Mouse (Mus musculus): ENCODE data around the gene Rgl1.

DNA sequence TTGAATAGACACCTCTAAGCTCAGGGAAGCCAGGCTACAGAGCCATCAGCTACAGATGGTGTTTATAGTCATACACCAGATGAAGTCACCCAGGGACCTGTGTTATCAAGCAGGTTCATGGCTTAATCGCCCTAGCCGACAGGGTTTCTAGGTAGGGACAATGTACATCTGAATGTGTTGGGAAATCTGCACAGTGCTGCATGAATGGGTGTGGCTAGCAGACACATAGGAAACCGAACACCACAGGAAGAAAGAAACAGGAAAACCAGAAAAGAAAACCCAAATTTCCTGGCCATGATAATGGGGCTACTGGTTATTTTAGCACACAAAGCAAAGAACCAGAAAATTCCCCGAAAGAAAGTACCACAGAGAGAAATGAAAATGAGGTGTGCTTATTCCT lies 45.2 kb downstream of the Rgl1 start:
- TF ChIP-seq POLR2A (IDR thresholded peaks at IDR 0.05; ENCODE audit: control insufficient read depth, extremely low read depth, insufficient read depth, low read length, poor library complexity) (no peak), CTCF (IDR thresholded peaks at IDR 0.05; ENCODE audit: borderline replicate concordance, control insufficient read depth, extremely low read depth, insufficient read depth, low read length, poor library complexity) (no peak)
